In genomic region chr11:5261508-5262392, GRCm38 (mm10) we compare ENCODE assay signal across 8 mouse cellular contexts. TPM values are rescaled to one million over a fixed set of nuclear protein-coding genes. Genes with fewer than 3 reads are reported as not detected.
DNase-seq lines count a peak whose midpoint lies in the region; ATAC-seq lines count a peak whose summit lies in the region.

TSS of gene Kremen1 (minus strand) at chr11:5261558.

- peak within 1 kb of the TSS; percentile 83 for H3K9ac ChIP-seq in forebrain, embryonic 11.5 days (ENCODE audit: low read length)
- peak within 1 kb of the TSS; percentile 88 for H3K9ac ChIP-seq in heart, embryonic 16.5 days (ENCODE audit: low read length)
- H3K9ac ChIP-seq in liver, embryonic 15.5 days: peak within 1 kb of the TSS; percentile 67
- H3K9ac ChIP-seq in neural tube, embryonic 12.5 days: peak within 1 kb of the TSS; percentile 84

- H3K9me3 ChIP-seq in forebrain, embryonic 11.5 days (ENCODE audit: control insufficient read depth, low read length): no peaks in the 10 kb centered on the region
- H3K9me3 ChIP-seq in heart, embryonic 16.5 days (replicated peaks; ENCODE audit: control insufficient read depth, low read length): no peaks in the 10 kb centered on the region; the same call in 1 of the 2 replicates
- H3K9me3 ChIP-seq in liver, embryonic 15.5 days (replicated peaks): no peaks in the 10 kb centered on the region
- no peaks in the 10 kb centered on the region for H3K9me3 ChIP-seq in neural tube, embryonic 12.5 days

- WGBS in forebrain, embryonic 11.5 days: 3% methylated on average over 61 of the region's 80 CpGs
- 3% methylated on average over 64 of the region's 80 CpGs for WGBS in heart, embryonic 16.5 days
- WGBS in liver, embryonic 15.5 days (ENCODE audit: insufficient replicate concordance): 2% methylated on average over 60 of the region's 80 CpGs
- WGBS in neural tube, embryonic 12.5 days: 2% methylated on average over 75 of the region's 80 CpGs

- H3K4me1 ChIP-seq in forebrain, embryonic 11.5 days (replicated peaks; ENCODE audit: control insufficient read depth, insufficient read depth, low read length): no peaks in the 10 kb centered on the region
- peaks cover 52% of the 10 kb centered on the region for H3K4me1 ChIP-seq in heart, embryonic 16.5 days (ENCODE audit: control insufficient read depth, insufficient read depth, low read length)
- peaks cover 23% of the 10 kb centered on the region for H3K4me1 ChIP-seq in liver, embryonic 15.5 days (replicated peaks)
- peaks cover 16% of the 10 kb centered on the region for H3K4me1 ChIP-seq in neural tube, embryonic 12.5 days

- no peaks in the 10 kb centered on the region for H3K27me3 ChIP-seq in forebrain, embryonic 11.5 days (ENCODE audit: control insufficient read depth, insufficient read depth, low read length)
- H3K27me3 ChIP-seq in heart, embryonic 16.5 days (ENCODE audit: control insufficient read depth, insufficient read depth, low read length): no peaks in the 10 kb centered on the region
- H3K27me3 ChIP-seq in liver, embryonic 15.5 days: peaks cover 30% of the 10 kb centered on the region
- no peaks in the 10 kb centered on the region for H3K27me3 ChIP-seq in neural tube, embryonic 12.5 days (replicated peaks)

- peak; percentile 94 for ATAC-seq in forebrain, embryonic 11.5 days (replicated peaks; ENCODE audit: low FRiP score)
- peak; percentile 94 for ATAC-seq in heart, embryonic 16.5 days (replicated peaks; ENCODE audit: extremely low read depth, insufficient read depth, low FRiP score)
- ATAC-seq in liver, embryonic 15.5 days (ENCODE audit: insufficient read depth): peak; percentile 99
- ATAC-seq in neural tube, embryonic 12.5 days (ENCODE audit: low FRiP score, low read depth): peak; percentile 93

- H3K4me2 ChIP-seq in forebrain, embryonic 11.5 days (ENCODE audit: low read depth, low read length, severe bottlenecking): peak within 1 kb of the TSS; percentile 82
- H3K4me2 ChIP-seq in heart, embryonic 16.5 days (ENCODE audit: low read depth, low read length): peak within 1 kb of the TSS; percentile 83
- H3K4me2 ChIP-seq in liver, embryonic 15.5 days: peak within 1 kb of the TSS; percentile 97
- H3K4me2 ChIP-seq in neural tube, embryonic 12.5 days (replicated peaks): peak within 1 kb of the TSS; percentile 81

- no peaks in the 10 kb centered on the region for H3K36me3 ChIP-seq in forebrain, embryonic 11.5 days (ENCODE audit: control insufficient read depth, insufficient read depth, low read length)
- no peaks in the 10 kb centered on the region for H3K36me3 ChIP-seq in heart, embryonic 16.5 days (ENCODE audit: control insufficient read depth, insufficient read depth)
- no peaks in the 10 kb centered on the region for H3K36me3 ChIP-seq in liver, embryonic 15.5 days (replicated peaks)
- H3K36me3 ChIP-seq in neural tube, embryonic 12.5 days: no peaks in the 10 kb centered on the region

- peak; percentile 88 to 90 for DNase-seq in CD8-positive naive resting alpha-beta T cell, adult 2 months (ENCODE audit: low read depth in 2 of 2, low spot score in 2 of 2)
- peak; percentile 73 for DNase-seq in c-Kit-positive CD71-negative TER-119-negative erythroid progenitor cells, embryonic 14.5 days (ENCODE audit: low read depth)
- DNase-seq in forebrain, embryonic 11.5 days (ENCODE audit: low spot score): peak; percentile 96
- DNase-seq in kidney, postnatal 36 days: peak; percentile 94 to 98
- peak; percentile 62 for DNase-seq in telencephalon, adult 2 months (ENCODE audit: low read depth, low spot score)

- peak within 1 kb of the TSS; percentile 6; the same call in 1 of the 2 replicates for H3K27ac ChIP-seq in forebrain, embryonic 11.5 days (ENCODE audit: low read depth, low read length)
- H3K27ac ChIP-seq in heart, embryonic 16.5 days (ENCODE audit: low read length): peak within 1 kb of the TSS; percentile 87
- H3K27ac ChIP-seq in liver, embryonic 15.5 days (replicated peaks): no peak within 1 kb of the TSS
- H3K27ac ChIP-seq in neural tube, embryonic 12.5 days: no peak within 1 kb of the TSS

- peak within 1 kb of the TSS; percentile 82 for H3K4me3 ChIP-seq in forebrain, embryonic 11.5 days (ENCODE audit: low read depth, low read length)
- H3K4me3 ChIP-seq in heart, embryonic 16.5 days (ENCODE audit: low read length): peak within 1 kb of the TSS; percentile 81
- peak within 1 kb of the TSS; percentile 82 for H3K4me3 ChIP-seq in liver, embryonic 15.5 days (replicated peaks)
- H3K4me3 ChIP-seq in neural tube, embryonic 12.5 days: peak within 1 kb of the TSS; percentile 88

RNA-seq across cellular contexts. Expression of gene Kremen1, which starts in this region (rescaled TPM):
- 10.8 and 11.3 TPM in 2 replicates for polyA plus RNA-seq in forebrain, embryonic 11.5 days (2014; fragmentation: Nextera tagmentation; extraction: Ambion mirVana)
- 28.1 and 34.0 TPM in 2 replicates for polyA plus RNA-seq in heart, embryonic 16.5 days (2015; fragmentation: Nextera tagmentation; extraction: Ambion mirVana)
- polyA plus RNA-seq in liver, embryonic 15.5 days (2015; fragmentation: Nextera tagmentation; extraction: Ambion mirVana): 1.9 and 2.0 TPM in 2 replicates
- 14.6 and 15.5 TPM in 2 replicates for polyA plus RNA-seq in neural tube, embryonic 12.5 days (2016; fragmentation: Nextera tagmentation; extraction: Ambion mirVana)

Comparison
In these comparisons a context has a peak if more than half of its experiments do, and no peak if none do; other contexts are left out.
1. H3K27ac ChIP-seq: peak in forebrain, embryonic 11.5 days (single experiment) and heart, embryonic 16.5 days (single experiment); none in liver, embryonic 15.5 days (single experiment) and neural tube, embryonic 12.5 days (single experiment).
2. Peak in every context shown above with its lines, with median percentiles within 50 percentile points of each other: DNase-seq, ATAC-seq, H3K4me2 ChIP-seq, H3K4me3 ChIP-seq and H3K9ac ChIP-seq.